Mouse (Mus musculus) ovary, postnatal 14 days (tissue): ENCODE results near the gene Smim27.

ENCODE experiments used
- DNase-seq: peaks from one replicate; pipeline ENCODE4 v3.0.0; 2022; ENCODE audit warnings: low spot score

Smim27 gene

GRCm38 (mm10) chr4:40269430-40270032 lies at the start of gene Smim27, which contains the start of gene Topors:
Smim27 (plus strand) TSS chr4:40269579.
Topors (minus strand) TSS chr4:40269850.
- peak; percentile 87 for DNase-seq

GRCm38 (mm10) chr4:40220437-40220836 lies 48.9 kb upstream of the Smim27 start:
- DNase-seq = no peak

GRCm38 (mm10) chr4:40221004-40221760 lies 48.2 kb upstream of the Smim27 start:
- DNase-seq = no peak

- no peak for DNase-seq
These were observed 47.3 kb upstream of the Smim27 start for GRCm38 (mm10) chr4:40221876-40222585.

- DNase-seq = no peak
These were observed 43.3 kb upstream of the Smim27 start for GRCm38 (mm10) chr4:40226095-40226494.

GRCm38 (mm10) chr4:40227131-40227530 lies 42.2 kb upstream of the Smim27 start:
- no peak for DNase-seq

- no peak for DNase-seq
These were observed 41.5 kb upstream of the Smim27 start for GRCm38 (mm10) chr4:40227886-40228285.

- DNase-seq = no peak
These were observed 39.7 kb upstream of the Smim27 start for GRCm38 (mm10) chr4:40229723-40230122.

- DNase-seq = no peak
These were observed 36.2 kb upstream of the Smim27 start for GRCm38 (mm10) chr4:40233062-40233664.

GRCm38 (mm10) chr4:40234256-40234655 lies 35.1 kb upstream of the Smim27 start:
- DNase-seq = no peak

GRCm38 (mm10) chr4:40236829-40237228 lies 32.5 kb upstream of the Smim27 start:
- DNase-seq = no peak

GRCm38 (mm10) chr4:40238483-40239408 lies 30.6 kb upstream of the Smim27 start:
- peak; percentile 27 for DNase-seq

GRCm38 (mm10) chr4:40239409-40240271 lies 29.7 kb upstream of the Smim27 start, which contains the start of gene Ddx58:
Ddx58 (minus strand) TSS chr4:40239828.
- DNase-seq = peak; percentile 19

- no peak for DNase-seq
These were observed 29.1 kb upstream of the Smim27 start for GRCm38 (mm10) chr4:40240272-40240744.

GRCm38 (mm10) chr4:40241928-40242327 lies 27.5 kb upstream of the Smim27 start:
- DNase-seq = no peak

GRCm38 (mm10) chr4:40243006-40243405 lies 26.4 kb upstream of the Smim27 start:
- no peak for DNase-seq

- no peak for DNase-seq
These were observed 25.3 kb upstream of the Smim27 start for GRCm38 (mm10) chr4:40244035-40244434.

GRCm38 (mm10) chr4:40250984-40251383 lies 18.4 kb upstream of the Smim27 start:
- no peak for DNase-seq

GRCm38 (mm10) chr4:40253766-40254165 lies 15.6 kb upstream of the Smim27 start:
- DNase-seq = no peak
